Mouse (Mus musculus): ENCODE data around the gene Zfp280b.
"Not testable (repeated sequence)": the region's sequence is repeated elsewhere in the genome, so short reads cannot be mapped to it uniquely, and the experiment has no call there.

Gene Zfp280b

GRCm38 (mm10) chr10:76030496-76030895 is 2.0 kb upstream of the Zfp280b start:
- DNase-seq (ENCODE audit: low spot score) = no peak

GRCm38 (mm10) chr10:76031511-76032401 is 694 bp upstream of the Zfp280b start:
- DNase-seq (ENCODE audit: low spot score) = no peak

GRCm38 (mm10) chr10:76033119-76033455 is 637 bp downstream of the Zfp280b start:
- DNase-seq (ENCODE audit: low spot score) = peak; percentile 34

- no peak for DNase-seq (ENCODE audit: low spot score)
These were observed 1.7 kb downstream of the Zfp280b start for GRCm38 (mm10) chr10:76034001-76034600.

- DNase-seq (ENCODE audit: low spot score) = no peak
These were observed 2.8 kb downstream of the Zfp280b start for GRCm38 (mm10) chr10:76035277-76035676.

- no peak for DNase-seq (ENCODE audit: low spot score)
These were observed 4.5 kb downstream of the Zfp280b start for GRCm38 (mm10) chr10:76036962-76037361.

- DNase-seq (ENCODE audit: low spot score) = no peak
These were observed 12.9 kb downstream of the Zfp280b start for GRCm38 (mm10) chr10:76045343-76045742.

- no peak for DNase-seq (ENCODE audit: low spot score)
These were observed 14.3 kb downstream of the Zfp280b start for GRCm38 (mm10) chr10:76046754-76047153.

- DNase-seq (ENCODE audit: low spot score) = no peak
These were observed 14.9 kb downstream of the Zfp280b start for GRCm38 (mm10) chr10:76047182-76047869.

GRCm38 (mm10) chr10:76048967-76049366 is 16.5 kb downstream of the Zfp280b start:
- DNase-seq (ENCODE audit: low spot score) = no peak

- DNase-seq (ENCODE audit: low spot score) = no peak
These were observed 19.4 kb downstream of the Zfp280b start for GRCm38 (mm10) chr10:76051860-76052259.

GRCm38 (mm10) chr10:76062439-76062838 is 30.0 kb downstream of the Zfp280b start:
- no peak for DNase-seq (ENCODE audit: low spot score)

GRCm38 (mm10) chr10:76067674-76068613 is 35.5 kb downstream of the Zfp280b start:
- DNase-seq (ENCODE audit: low spot score) = no peak

- not testable (repeated sequence) for DNase-seq (ENCODE audit: low spot score)
These were observed 39.6 kb downstream of the Zfp280b start for GRCm38 (mm10) chr10:76072080-76072479.

- not testable (repeated sequence) for DNase-seq (ENCODE audit: low spot score)
These were observed 44.6 kb downstream of the Zfp280b start for GRCm38 (mm10) chr10:76077008-76077407.
